Mouse (Mus musculus): ENCODE measurements at regions not wholly inside any gene's neighbourhood (a gene's known extent, or its start where the extent isn't known, plus 50 kb on each side); places are given as distances from the start of the nearest gene placed in this dataset.

DNA sequence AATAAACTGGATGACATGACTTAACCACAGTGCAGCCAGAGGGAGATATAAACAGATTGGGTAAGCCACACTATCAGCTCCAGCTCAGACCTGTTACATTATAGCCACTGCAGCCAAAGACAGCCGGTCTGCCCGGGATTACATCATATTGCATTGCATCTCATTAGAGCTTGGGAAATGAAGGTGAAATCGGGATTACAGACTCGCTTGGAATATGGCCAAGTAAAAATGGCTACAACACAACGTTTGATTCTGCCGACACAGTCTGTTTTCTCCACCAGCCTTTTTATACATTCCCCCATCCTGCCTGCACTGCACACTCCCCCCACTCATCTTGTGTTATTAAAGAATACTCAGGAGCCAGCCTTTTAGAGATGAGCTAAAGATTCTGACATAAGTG, 932.6 kb downstream of the Synb start:
- no peak for TF ChIP-seq CTCF (IDR thresholded peaks at IDR 0.05; ENCODE audit: borderline replicate concordance, insufficient read depth, low read depth, low read length)
- no peak for TF ChIP-seq POLR2A (IDR thresholded peaks at IDR 0.05; ENCODE audit: borderline replicate concordance, insufficient read depth, low read length)
